Mouse (Mus musculus) ES-CJ7 (cell line): ENCODE measurements around the gene Gm9508.
A peak's percentile ranks its signal among the peaks of the same experiment; 100 is the strongest.

Experiments used
- DNase-seq: peaks from one replicate; pipeline ENCODE4 v3.0.0; 2011; ENCODE audit warnings: low read depth, low spot score

The Gm9508 gene

DNA sequence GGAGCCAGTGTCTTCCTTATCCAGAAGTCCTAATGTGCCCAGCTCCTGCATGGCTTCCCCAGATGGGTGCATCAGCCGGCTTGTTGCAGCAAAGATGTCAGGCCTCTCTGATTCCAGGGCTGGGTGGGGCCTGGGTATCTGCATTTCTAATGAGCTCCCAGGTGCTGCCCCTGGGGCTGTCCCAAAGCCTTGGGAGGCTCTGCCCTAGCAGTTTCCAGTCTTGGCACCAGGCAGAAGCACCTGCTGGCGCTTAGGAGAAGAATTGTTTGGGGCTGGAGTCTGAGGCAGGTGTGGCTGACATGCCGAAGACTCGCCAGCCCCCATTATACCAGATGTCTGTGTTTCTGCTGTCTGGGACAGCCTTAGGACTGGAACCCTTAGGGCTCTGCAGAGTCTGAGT, 26.3 kb downstream of the Gm9508 start:
- no peak for DNase-seq

DNA sequence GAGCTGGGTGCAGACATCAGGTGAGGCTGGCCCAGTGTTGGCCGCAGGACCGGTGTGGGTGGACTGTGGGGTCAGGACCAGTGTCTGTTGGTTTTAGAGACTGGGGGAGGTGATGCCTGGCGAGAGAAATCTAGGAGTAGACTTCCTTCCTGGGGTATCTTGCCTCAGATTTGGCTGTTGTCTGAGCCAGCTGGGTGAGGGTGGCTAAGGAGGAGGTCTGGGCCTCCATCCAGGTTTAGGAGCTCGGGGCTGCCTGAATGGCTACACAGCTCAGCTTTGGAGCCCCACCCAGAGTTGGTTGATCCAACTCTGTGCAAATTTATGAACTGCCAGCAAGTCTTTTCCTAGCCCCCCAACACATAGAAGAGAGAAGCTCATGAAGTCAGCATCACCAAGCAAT, 29.6 kb downstream of the Gm9508 start:
- DNase-seq: no peak

DNA sequence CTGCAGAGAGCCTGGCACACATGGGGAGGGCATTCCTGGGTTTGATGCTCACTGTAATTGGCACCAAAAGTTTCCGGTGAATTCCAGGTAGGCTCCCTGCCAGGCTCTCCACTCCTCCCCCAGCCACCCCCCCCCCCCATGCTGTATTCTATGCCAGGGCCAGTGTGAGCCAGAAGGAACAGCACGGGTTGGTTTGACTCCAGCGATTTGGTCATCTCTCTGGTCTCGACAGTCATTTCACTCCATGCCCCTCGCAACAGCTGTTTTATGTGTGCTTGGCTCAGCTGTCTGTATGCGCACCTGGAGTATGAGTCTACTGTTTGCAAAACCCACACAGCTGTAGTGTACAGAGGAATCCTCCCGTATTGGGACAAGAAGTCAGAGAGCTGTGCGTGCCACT, 30.7 kb downstream of the Gm9508 start:
- no peak for DNase-seq

DNA sequence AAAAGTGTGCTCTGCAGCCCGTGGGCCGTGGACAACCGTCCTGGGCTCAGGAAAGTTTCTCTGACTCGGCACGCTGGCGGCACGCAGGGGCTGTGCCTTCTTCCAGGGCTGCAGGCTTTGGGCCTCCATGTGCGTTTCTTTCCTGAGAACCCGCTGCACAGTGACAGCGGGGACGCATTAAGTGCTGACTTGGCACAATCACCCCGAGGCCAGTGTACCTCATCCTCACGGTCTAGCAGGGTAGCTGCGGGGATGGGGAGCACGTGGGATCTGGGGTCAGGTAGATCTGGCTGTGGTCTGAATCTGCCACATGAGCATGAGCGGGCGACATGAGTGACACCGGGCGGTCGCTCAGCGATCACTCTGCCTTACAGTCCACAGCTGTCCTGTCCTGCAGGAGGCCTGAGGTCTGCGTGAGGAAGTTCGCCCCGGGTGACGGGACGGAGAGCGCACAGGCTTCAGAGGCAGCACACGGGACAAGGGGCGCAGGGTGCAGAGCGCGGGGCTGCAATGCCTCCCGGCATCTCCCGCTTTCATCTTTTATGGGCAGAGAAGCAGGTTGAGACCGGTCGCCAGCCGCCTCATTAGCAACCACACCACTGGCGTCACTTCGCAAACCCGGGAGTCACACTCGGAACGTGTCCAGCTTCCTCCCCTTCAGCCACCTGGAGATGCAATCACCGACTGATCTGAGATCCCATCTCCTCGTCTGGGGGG, 32.9 kb downstream of the Gm9508 start:
- DNase-seq: peak; percentile 25

DNA sequence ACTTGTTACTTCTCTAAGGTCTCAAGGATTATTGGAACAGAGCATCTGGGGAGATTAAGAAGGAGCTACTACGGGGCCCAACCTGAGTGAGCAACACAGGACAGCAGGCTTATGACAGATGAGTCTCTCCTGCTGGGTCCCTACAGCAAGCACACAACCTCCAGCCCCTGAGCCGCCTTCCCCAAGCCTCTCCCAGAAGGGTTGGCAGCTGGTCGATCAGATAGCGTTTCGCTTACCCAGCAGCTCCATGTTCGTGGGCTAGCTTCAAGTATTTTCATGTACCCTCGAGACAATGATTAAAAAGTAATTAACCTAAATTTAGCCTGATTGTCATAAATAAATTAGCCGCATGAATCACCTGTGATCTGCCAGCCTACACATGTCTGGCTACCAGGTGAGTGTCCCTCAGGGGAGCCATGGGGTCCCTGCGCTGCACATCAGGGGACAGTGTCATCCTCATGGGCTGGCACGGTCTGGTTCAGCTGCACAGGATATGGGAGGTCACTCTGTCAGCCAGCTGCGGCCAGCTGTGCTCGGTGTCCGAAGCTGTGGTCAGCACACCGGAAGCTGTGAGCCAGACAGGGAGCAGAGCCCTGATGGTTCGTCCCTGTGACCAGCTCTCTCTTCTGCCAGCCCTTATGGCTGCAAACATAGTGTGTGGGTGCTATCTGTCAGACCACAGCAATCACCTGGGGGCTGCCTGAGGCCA, 38.6 kb downstream of the Gm9508 start:
- no peak for DNase-seq

DNA sequence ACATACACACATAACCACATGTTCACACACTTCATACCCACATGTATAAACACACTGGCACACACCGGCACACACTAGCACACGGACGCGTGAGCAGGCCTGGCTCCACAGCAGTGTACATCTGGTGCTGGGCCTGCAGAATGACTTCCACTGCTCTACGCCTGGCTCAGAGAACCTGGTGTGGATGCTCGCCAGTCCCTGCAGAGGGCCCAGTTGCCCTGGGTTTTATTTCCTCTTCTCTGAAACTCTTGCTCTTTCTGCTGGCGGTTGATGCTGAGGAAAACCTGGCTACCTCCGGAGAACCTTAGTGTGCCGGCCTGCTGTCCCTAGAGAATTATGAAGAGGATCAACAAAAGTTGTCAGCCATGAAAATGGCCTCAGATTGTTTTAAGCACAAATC, 45.0 kb downstream of the Gm9508 start:
- no peak for DNase-seq

DNA sequence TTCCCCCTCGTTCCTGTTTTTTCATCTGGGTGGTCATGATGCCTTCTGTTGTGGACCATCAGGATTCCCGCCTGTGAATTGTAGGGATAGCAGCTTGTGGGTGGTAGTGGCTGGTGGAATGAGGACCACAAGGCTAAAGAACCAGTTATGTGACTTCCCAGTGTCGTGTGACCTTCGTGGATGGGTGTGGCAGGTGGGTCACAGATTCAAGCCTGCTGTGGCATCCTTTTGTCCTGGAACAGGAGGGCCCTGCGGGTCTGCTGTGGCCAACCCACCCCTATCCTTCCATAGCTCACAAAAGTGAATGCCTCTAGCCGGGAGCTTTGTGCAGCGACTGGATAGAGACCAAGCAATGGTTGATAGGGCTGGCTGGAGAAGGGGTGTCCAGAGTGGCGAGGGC, 49.1 kb downstream of the Gm9508 start:
- no peak for DNase-seq

DNA sequence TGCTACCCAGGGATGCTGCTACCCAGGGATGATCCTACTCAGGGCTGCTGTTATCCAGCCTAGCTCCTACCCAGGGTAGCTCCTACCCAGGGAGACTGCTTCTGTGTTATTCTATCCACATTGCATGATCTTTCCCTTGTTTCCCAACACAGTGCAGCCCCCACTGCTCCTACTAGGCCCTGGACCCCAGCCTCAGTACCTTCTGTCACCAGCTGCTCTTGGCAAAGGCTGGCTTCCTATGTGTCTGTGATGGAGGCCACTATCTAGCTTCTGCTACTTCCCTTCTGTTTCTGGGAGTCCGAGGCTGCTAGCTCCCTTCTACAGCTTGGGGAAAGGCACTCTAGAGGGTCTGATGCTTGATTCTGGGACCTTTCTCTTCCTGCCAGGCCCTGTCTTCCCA, 49.6 kb downstream of the Gm9508 start:
- DNase-seq: no peak
